Mouse (Mus musculus): ENCODE data around the gene Loxl1.

- TF ChIP-seq GATA1 (IDR thresholded peaks at IDR 0.05; ENCODE audit: borderline replicate concordance, low read length) (no peak), FLI1 (IDR thresholded peaks at IDR 0.05; ENCODE audit: low read length) (no peak)
Measured at GRCm38 (mm10) chr9:58316784-58317183, 3.8 kb upstream of the Loxl1 start.
